Mouse (Mus musculus): ENCODE data around the gene Ccdc120. TPM values are rescaled to one million over a fixed set of nuclear protein-coding genes. Genes with fewer than 3 reads are reported as not detected.
"Not testable (repeated sequence)": the region's sequence is repeated elsewhere in the genome, so short reads cannot be mapped to it uniquely, and the experiment has no call there.

Ccdc120 gene
- total RNA-seq, 4 experiments from 2014 or later = 4.7 to 7.3 (median 5.4) TPM

GRCm38 (mm10) chrX:7753627-7754026 is 2.9 kb upstream of the Ccdc120 start:
- DNase-seq = not testable (repeated sequence)

- no peak for DNase-seq
Measured at GRCm38 (mm10) chrX:7745429-7745828, 5.3 kb downstream of the Ccdc120 start.

DNA sequence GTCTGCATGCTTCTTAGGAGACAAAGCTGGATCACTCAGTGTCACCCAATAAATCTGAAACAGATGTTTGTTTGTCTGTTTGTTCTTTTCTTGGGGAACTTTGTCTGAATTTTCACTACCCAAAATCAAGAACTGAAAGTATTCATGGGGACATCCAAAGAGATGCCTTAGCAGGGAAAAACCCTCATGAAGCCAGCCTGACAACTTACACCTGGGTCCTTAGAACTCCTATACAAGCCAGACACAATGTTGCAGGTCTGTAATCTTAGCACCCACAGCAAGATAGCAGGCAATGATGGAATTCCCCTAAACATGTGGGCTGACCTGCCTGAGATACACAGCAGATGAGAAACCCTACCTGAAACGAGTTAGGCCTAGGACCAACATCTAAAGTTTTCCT is 5.8 kb downstream of the Ccdc120 start:
- DNase-seq = no peak

DNA sequence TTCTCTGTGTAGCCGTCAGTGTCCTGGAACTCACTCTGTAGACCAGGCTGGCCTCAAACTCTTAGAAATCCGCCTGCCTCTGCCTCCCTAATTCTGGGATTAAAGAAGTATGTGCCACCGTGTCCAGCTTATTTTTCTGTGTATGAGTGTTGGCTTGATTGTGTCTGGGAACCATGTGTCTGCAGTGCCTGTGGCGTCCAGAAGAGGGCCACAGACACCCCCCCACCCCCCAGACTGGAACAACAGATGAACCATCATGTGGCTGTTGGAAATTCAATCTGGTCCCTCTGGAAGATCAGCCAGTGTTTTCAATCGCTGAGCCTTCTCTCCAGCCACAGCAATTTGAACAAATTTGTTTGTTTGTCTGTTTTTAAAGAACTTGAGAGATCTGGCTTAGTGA is 7.2 kb downstream of the Ccdc120 start:
- no peak for DNase-seq

DNA sequence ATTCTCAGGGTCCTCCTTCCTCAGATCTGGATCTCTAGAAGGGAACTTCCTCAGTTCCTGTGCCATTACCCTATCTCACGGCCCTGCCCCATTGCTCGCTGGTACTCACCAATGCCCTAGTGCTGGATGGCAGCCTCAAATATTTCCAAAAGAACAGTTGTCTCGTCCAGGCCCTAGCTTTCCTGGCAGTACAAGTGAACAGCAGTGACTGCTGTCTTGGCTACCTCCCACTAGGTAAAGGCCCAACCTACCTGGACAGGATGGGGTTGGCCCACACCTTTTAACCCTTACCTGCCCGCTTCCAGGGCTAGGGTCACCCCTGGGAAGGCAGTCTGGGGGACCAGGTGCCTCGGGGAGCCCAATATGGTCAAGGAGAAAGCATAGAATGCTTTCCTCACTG is 9.6 kb downstream of the Ccdc120 start:
- DNase-seq = no peak

DNA sequence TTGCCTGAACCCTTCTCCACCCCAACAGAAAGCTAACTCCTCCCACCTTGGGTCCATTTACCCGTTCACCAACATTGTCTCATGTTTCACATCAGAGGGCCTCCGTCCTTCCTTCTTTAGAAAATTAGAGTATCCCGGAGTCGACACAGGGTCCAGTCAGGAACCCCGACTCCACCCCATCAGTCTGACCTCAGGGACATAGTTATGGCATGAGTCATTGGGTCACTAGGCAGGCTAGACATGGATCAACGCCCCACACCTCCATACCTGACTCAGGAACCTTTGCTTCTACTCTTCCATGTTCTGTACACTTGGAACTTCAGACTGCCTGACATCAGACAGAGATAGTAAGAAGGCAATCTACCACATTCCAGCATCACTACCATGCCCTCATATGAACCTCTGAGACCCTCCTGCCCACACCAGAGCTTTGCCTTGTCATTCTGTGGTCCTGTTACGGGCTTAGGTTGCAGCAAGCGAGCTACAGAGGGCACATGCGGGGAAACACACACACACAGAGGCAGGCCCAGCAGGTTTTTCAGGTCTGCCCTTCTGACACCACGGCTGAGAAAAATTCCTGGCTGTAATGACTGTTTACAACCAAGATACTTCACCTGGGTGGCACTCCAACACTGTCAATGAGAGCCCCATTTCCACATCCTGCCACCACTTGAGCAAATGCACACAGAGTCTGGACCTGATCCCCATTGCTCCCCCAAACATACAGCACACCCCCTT is 10.5 kb downstream of the Ccdc120 start:
- no peak for DNase-seq

- no peak for DNase-seq
Measured at GRCm38 (mm10) chrX:7739336-7740081, 11.2 kb downstream of the Ccdc120 start.

GRCm38 (mm10) chrX:7733571-7734156 is 17.0 kb downstream of the Ccdc120 start:
- DNase-seq = no peak

- DNase-seq = no peak
Measured at GRCm38 (mm10) chrX:7728922-7729265, 21.8 kb downstream of the Ccdc120 start.

DNA sequence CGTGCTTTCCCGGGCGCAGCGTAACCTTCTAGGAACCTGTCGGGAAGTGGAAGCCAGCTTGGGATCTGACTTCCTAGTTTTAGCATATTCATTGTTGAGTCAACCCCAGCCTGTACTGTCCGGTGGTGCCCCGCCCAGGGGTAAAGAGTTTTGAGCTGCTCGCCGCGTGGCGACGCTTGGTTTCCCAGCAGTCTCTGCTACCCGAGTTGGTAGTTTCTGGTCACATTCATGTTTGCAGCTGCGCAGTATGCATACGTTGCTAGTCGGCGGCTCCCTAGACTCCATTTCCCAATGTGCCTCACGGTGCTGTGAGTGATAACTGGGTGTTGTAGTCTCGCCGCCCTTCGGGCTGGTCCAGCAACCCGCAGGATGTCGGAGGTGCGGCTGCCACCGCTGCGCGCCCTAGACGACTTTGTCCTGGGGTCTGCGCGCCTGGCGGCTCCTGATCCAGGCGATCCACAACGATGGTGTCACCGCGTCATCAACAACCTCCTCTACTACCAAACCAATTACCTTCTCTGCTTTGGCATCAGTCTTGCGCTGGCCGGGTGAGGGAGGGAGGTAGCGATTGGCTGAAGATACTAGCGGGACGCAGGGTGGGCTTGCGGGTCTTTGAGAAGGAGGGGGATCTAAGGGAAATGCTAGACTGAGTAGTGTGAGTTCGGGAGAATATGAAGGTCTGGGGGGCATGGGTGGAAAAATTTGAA is 22.3 kb downstream of the Ccdc120 start, which contains the start of gene Praf2:
Praf2 (plus strand) TSS at position 225 of the 707 bp plus-strand sequence.
- peak; percentile 83 for DNase-seq

DNA sequence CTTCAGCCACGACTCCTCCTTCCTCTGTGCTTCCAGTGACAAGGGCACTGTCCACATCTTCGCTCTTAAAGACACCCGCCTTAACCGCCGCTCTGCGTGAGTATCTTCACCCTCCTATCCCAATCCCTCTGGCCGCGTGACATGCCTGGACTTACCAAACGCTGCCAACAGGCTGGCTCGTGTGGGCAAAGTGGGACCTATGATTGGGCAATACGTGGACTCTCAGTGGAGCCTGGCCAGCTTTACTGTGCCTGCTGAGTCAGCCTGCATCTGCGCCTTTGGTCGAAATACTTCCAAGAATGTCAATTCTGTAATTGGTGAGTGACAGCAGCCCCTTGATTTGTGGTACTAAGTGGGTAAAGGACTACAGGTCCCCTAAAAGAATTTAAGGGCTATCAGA is 23.5 kb downstream of the Ccdc120 start:
- peak; percentile 28 for DNase-seq

DNA sequence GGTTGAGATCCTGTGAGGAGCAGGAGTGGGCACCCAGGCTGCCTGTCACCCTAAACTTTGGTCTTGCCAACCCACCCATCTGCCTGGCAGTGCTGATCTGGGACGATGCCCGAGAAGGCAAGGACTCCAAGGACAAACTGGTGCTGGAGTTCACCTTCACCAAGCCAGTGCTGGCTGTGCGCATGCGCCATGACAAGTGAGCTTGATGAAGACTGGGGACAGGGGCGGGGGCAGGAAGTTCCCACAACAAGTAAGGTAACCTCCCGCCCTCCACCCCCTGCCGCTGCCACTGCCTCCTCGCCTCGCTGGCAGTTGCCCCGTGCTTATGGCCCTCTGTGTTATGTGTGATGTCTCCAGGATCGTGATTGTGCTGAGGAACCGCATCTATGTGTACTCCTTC is 24.9 kb downstream of the Ccdc120 start:
- peak; percentile 11 for DNase-seq

- no peak for DNase-seq
Measured at GRCm38 (mm10) chrX:7724135-7724534, 26.6 kb downstream of the Ccdc120 start.

DNA sequence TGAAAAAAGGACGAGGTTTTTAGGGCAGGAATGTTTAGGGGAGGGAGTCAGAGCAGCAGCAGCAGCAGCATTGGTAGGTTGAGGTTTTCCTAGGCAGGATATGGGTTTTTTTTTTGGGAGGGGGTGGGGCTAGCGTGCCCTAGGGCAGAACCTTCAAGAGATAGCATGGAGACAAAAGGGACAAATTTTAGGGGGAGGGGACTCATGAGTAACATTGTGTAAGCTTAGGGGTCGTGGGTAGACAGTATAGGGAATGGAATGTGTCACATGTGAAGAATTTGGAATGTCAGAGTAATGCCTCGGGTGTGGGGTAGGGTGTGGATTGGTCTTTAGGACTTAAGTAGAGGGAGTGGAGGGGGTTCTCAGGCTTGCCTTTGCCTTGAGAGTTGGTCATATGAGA is 28.0 kb downstream of the Ccdc120 start:
- DNase-seq = no peak

GRCm38 (mm10) chrX:7722282-7722611 is 28.5 kb downstream of the Ccdc120 start:
- no peak for DNase-seq

DNA sequence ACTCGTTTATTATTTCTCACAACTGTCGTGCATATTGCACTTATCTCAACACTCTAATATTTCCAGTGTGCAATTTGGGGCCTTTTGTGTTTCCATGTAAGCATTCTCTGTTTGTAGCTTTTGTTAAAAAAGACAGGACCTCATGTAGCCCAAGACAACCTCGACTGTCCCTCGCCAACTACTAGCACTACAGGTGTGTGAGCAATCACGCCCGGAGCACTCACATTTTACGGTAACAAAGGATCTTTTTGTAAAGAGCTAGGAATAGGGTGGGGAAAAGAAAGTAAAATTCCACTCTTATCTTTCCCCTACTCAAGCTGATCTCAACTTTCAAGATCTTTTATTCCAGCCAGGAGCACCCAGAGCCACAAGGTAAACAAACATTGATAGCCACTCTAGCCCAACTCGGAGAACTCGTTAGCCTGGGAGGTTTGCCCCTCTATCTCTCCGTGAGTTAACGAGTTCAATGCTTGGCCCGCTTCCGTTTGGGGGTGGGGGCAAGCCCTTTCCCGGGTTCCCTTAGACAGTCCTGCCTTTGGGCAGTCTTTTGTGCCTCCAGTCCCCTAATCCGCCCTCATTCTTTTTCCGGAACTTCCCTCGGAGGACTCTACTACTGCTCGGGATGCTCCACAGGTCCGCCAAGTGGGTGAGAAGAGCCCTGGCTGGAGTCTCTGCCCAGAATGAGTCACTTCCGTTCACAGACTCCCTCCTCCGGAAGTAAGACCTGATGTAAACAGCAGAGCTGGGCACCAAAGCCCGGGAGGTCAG is 29.0 kb downstream of the Ccdc120 start, which contains the start of gene Gm45208:
Gm45208 (plus strand) TSS at position 732 of the 768 bp plus-strand sequence.
- peak; percentile 56 for DNase-seq

GRCm38 (mm10) chrX:7716058-7716457 is 34.6 kb downstream of the Ccdc120 start:
- not testable (repeated sequence) for DNase-seq

DNA sequence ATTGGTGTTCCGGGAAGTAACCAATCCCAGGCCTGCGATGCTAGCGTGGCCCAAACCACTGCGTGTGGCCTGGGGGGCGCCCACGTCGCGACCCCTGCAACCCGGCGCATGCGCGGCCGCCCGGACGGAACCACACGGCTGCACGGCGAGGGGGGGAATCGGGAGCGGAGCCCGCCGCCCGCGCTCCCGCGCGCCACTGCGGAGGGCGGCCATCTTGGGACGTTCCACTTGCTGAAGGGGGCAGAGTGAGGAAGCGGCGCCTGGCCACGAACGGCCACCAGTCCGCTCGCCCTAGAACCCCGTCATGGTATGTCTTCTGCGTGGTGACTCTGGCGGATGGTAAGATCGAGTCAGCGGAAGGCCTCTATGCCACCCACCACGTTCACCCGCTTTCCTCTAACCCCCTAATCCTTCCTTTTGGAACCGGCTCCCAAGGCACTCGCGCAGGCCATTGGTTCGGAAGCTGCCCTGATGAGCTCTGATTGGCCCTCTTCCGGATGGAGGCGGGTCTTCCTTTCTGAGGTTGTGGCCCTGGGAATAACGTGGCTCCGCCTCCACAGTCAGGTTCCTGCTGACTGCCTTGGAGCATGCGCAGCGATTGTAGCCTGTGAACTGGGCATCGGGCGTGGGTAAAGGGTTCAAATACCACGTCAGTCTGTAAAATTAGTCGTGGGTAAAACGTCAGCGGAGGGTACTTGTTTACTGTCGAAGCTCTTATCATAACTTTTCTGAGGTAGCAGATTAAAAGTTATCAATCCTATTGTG is 36.4 kb downstream of the Ccdc120 start, which contains the start of gene Wdr45:
Wdr45 (plus strand) TSS at position 199 of the 765 bp plus-strand sequence.
- peak; percentile 93 for DNase-seq

DNA sequence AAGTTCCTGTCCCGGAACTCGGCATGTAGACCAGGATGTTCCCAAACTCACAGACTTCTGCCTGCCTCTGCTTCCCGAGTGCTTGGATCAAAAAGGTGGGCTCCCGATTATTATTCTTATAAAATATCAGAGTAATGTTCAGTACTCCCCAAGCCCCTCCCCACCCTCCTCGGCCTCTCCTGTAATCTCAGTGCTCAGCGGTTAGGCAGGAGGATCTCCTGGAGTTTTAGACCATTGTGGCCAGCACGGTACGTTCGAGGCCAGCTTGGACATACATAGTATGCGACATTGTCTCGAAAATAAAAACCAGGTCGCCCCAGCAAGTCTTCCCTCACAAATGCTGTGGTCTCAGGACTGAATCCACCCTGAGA is 37.0 kb downstream of the Ccdc120 start:
- not testable (repeated sequence) for DNase-seq

DNA sequence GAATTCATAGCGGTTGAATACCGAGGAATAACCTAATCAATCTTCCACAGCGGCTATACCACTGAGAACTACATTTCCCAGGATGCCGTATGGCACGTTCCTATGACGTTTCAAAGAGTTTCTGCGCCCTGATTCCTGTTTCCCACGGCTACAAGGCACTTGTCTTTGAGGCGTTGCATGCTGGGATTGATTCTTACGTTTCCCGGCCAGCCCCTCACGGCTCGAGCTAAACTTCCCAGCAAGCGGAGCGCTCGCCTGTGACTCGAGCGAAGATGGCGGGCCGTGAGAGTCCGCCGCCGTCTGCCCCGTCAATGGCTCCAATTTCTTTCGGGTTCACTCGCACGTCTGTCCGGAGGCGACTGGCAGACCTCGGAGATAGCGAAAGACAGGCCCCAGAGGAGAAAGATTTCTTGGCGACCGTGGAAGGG is 53.7 kb downstream of the Ccdc120 start, which contains the start of gene Gpkow:
Gpkow (plus strand) TSS at position 178 of the 428 bp plus-strand sequence.
- DNase-seq = peak; percentile 83

GRCm38 (mm10) chrX:7696520-7696919 is 54.2 kb downstream of the Ccdc120 start:
- DNase-seq = no peak
